Mouse (Mus musculus): Measurements from ENCODE around the gene Neurod1.
A peak's percentile ranks its signal among the peaks of the same experiment; 100 is the strongest.

The Neurod1 gene

DNA sequence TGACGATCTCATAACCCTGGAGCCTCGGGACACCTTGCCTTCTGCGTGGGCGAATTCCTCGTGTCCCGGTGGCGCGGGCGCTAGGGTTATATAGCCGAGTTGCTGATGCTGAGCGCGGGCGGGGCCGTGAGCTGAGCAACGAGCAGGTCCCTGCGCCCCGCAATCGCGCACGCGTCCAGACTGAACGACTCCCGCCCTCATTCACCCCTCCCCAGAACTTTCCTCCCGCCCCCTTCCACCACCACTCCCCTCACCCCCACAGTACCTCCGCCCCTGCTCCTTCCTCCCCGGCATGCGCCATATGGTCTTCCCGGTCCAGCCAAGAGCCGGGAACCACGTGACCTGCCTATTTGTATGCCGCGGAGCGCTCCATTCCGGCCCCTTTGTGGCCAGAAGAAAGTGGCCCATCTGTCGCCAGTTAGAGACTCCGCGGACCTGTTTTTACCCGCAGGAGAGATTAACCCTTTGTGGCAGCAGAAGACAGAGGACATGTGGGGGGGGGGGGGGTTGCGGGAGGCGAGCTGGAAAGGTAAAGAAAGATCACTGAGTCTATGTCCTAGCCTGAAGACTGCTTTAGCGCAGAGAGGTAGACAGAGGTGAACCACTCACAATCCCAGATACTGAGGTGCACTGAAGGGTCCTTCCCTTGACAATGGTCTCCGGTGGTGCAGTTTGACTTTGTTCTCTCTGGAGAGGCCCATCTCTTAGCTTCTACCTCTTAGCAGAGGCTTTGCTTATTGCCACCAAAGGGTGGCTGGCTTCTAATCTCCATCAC is at the start of gene Neurod1, which contains the start of gene Cerkl:
Gene Neurod1, minus strand, starts transcription at position 177 of the 775 bp plus-strand sequence.
Gene Cerkl, minus strand, starts transcription at position 211 of the 775 bp plus-strand sequence.
- DNase-seq = no peak

DNA sequence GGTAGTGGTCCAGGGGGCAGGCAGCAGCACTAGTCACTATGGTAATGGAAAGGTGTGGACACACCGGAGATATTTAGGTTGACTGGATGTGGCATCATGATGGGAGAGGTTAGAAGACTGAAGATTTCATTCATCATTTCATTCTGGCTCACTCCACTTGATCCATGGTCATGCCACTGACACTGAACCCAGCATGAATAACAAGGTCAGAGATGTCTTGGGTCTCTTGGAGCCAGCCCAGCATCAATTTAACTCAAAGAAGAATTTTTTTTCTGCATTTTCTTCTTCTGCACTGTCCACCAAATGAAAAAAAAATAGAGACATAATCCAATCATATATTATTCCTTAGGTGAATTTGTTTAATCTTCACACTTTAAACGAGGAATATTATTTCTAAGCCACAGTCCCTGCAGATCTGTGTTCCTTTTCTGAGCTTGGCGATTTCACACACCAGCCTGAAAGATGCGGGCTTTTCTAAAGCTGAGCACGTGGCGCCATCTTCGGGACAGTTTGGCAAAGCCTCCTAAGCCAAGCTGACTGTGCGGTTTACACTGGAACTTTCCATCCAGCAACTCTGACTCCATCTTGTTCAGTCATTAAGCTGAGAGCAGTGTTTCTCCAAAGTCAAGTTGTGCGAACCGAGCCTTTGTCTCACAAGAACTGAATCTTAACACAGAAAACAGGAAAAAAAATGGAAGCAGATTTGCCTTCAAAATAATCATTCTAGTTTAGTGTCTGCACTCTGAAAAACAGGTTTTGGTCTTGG is 42.6 kb upstream of the Neurod1 start:
- no peak for DNase-seq

DNA sequence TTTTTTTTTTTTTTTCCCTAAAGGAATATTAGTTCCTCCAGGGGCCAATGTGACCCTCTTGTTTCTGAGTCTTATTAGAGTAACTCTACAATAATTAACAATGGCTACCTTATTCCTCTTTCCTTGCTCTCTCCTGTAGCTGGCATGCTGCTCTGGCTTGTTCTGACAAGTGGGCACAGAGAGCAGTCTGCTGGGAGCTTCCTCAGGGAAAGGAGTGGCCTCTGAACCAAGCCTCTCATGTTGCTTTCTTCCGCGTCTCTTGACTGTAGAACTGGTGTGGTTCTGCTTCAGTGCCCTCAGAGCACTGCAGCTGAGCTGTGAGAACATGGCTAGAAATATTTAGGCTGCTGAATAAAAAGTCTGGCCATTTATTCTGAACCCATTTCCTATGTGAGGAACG is 28.6 kb upstream of the Neurod1 start:
- DNase-seq = no peak

DNA sequence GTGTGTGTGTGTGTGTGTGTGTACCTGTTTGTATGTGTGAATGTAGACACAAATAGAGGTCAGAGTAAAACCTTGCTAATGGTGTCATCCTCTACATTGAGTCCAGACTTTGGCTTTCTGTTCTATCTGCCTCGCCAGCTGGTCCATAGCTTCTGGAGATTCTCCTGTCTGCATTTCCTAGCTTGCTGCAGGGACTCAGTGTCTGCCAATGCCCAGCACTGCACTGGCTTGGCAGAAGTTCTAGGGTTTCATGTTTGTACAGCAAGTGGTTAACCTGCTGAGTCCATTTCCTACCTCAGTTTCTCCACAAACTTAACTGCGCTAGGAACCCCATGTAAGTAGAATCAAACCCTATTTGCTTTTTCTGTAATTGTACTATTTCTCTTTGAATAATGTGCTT is 26.0 kb upstream of the Neurod1 start:
- no peak for DNase-seq

DNA sequence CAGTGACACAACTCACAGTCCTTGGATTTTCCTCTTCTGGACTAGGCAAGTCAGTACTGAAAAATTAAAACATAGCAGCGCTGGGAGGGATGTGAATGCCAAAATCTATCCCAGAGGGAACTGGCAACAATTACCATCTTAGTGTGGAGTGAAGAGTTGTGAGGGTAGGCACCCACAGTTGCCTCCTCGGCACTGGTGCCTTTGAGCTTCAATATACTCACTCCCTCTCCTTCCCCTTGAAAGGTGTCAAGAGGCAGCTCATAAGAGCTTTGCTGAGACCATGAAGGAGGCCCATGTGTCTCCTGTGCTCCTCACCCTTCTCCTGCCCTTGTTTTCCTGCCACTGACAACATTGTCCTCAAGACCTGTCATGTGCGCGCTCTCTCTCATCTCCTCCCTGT is 5.9 kb upstream of the Neurod1 start:
- DNase-seq = no peak

DNA sequence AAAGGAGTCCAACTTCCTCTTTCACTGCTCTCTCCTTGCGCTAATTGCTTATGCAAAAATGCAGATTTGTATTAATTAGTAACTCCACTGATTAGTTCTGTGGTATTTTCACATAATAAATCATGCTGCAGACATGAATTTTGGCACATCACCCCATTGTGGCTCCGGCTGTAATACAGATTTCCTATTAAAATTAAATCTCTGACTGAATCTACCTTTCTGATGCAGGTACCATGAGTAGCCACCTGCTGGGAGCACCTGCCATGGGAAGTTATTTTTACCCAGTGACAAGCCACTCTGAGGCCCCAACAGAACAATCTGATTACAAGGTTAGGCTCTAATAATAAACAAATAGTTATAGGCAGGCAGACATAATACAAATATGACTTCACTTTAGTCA is 5.3 kb upstream of the Neurod1 start:
- no peak for DNase-seq

DNA sequence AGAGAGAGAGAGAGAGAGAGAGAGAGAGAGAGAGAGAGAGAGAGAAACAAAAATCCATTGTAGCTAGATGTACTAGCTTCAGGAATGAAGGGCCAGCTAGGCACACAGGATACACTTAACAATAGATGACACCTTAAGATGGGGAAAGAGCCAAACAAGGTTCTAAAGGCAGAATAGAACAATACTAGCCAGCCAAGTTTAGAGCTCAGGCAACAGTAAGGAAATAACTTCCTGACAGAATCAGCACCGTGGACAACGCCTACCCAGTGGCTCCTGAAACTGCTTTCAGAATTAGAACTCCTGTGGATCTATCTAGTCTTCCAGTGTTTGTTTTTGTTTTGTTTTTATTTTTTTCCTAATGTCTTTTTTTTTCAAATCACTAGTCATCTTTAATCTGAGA is 4.0 kb upstream of the Neurod1 start:
- DNase-seq = no peak

DNA sequence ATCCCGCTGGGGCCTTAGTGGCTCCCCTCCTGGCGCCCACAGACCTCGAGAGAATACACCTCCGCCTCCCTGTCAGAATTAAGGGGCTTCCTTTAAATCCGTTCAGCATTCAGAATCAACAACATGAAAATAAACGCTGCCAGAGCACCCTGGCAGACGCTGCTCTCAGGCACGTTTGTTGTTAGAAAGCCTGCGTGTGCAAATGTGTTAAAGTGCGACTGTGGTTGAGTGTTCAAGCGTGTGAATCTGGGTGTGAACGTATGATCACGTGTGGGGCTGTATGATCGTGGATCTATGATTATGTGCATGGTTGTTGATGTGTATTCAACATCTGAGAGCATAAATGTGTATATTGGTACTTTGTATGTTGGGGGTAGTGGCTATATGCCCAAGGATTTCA is 3.6 kb upstream of the Neurod1 start:
- DNase-seq = no peak

DNA sequence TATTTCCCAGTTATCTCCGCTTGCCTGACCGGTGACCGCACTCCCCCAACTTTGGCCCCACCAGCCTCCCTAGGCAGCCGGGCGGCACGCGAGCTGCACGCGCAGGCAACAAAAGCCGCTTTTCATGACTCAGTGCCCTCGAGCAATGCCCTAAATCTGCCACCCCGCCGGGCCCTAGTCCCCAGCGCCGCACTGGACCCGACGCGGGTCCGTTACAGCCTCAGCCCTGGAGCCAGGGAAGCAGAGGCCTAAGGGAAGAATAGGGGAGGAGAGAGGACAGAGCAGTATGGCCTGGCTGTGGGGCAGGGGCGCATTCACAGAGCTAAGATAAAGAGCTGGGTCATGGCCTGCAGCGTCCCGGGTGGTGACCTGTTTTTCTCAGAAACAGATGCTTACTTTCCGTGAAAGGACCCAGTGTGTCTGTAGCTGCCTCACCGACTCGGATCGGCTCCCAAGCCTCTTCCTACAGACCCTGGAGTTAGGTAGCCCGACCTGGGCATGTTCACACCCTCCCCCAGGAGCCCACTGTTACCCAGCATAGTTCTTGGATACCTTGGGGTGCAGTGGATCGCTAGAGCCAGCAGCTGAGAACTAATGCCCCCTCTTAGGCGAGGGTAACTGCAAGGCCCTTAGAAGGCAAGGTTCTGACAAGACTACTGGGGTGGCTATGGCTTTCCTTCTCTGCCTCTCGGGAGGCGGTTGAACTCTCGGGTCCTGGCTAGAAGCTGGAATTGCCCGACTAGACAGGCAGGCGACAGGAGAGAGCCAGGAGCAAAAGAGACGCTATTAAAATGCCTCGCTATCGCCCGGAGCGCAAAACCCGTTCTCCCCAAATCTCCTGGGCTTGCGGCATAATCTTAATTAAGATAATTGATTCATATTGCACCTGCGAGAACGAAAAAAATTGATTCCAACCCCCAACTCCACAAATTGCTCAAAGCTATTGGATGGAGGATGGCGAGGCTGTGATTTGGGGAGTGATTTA is 2.8 kb upstream of the Neurod1 start:
- DNase-seq = no peak

DNA sequence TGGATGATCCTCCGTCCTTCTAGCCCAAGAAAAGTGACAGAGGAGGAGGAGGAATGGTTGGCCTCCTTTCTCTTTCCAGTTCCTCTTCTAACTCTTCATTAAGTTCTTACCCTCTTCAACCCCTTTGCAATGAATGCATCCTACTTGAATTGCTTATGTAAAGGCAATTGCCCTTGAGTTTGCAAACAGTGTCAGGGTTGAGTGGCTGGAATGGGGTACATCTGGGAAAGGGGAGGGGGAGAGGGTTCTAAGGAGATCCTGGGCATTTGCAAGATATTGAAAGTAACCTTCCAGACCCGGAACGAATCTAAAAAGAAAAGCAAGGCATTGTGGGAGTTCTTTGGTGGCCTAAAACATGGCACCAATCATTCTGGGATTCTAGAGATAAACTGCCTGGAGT is 1.4 kb upstream of the Neurod1 start:
- no peak for DNase-seq

DNA sequence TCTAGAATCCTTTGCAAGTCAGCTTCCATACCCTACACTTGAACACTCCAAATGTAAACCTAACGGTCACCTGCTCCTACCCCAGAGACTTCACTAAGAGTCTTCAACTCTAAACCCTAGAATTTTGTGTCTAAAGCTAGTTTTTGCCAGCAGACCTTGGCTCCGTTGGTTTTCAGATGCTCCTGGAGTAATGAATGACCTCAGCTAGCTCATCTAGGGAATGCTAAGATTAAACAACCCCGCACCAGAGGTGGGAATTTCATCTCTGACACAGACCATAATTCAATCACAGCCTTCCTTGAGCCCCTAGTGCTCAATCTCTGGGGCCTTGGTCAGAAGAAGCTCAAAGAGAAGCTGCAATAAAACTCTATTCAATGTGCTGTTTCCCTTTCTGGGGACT is 883 bp upstream of the Neurod1 start:
- DNase-seq = no peak

DNA sequence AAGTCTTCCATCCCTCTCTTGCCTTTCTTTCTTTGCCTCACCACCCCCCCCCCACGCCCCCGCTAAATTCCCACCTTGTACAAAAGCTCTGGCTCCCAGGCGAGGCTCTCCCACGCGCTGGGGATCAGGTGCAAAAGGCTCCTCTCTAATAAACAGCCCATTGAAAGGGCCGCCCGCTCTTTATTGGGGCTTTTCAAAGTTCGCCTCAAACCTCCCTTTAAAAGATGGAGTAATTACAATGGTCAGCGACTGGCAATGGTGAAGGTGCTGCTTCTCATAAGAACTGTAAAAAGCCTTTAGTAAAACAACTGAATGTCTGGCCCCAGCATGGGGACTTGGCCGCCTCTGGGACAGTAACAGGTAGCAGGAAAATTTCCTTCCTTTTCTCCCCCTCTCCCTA is 905 bp downstream of the Neurod1 start:
- DNase-seq = no peak

DNA sequence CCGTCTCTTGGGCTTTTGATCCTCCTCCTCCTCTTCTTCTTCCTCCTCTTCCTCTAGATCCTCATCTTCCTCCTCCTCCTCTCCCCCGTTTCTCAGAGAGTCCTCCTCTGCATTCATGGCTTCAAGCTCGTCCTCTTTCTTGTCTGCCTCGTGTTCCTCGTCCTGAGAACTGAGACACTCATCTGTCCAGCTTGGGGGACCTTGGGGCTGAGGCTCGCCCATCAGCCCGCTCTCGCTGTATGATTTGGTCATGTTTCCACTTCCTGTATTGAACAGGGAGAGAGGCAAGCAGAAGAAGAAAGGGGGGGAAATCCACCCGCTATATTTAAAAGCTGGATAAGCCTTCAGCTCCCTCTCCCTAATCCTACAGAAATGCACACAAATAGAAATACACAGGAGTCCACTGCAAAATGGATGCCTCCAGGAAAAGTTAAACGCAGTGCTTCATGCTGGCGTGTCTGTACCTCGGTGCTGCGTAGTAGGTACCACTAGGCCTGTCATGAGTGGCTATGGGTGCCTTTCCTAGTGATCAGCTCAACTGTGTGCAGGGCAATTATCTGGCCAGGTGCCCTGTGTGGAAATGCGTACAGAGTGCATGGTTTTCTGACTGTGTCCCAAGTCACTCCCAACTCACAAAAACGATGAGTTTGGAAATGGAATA is 1.6 kb downstream of the Neurod1 start:
- no peak for DNase-seq

DNA sequence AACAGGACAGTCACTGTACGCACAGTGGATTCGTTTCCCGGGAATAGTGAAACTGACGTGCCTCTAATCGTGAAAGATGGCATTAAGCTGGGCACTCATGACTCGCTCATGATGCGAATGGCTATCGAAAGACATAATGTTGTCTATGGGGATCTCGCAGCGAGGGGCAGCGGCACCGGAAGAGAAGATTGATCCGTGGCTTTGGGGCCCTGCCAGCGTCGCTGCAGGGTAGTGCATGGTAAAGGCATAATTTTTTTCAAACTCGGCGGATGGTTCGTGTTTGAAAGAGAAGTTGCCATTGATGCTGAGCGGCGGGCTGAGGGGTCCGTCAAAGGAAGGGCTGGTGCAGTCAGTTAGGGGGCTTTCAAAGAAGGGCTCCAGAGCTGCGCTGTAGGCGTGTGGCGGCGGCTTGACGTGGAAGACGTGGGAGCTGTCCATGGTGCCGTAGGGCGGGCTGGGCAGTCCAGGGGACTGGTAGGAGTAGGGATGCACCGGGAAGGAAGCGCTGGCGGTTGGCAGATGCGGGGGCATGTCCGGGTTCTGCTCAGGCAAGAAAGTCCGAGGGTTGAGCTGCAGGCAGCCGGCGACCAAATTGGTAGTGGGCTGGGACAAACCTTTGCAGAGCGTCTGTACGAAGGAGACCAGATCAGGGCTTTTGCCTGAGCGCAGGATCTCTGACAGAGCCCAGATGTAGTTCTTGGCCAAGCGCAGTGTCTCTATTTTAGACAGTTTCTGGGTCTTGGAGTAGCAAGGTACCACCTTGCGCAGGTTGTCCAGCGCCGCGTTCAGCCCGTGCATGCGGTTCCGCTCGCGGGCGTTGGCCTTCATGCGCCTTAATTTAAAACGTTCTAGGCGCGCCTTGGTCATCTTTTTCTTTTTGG is 2.4 kb downstream of the Neurod1 start:
- DNase-seq = peak in 1 of 2 experiments; percentile 3

DNA sequence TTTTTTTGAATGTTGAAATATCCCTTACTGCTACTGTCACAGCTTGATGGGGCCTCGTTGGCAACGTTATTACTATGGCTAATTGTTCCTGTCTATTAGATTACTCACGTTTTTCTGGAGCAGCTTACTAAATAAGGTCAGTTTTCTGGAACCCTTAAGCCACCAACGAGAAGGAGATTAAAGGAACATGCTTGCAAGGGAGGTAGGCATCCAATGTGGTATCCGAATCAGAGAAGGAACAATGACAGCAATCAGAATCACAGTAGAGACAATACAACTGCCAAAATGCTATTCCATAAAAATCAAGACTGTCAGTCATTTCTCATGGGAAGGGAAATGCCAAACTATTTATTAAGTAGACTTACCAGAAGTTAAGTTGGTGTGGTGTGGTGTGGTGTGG is 5.1 kb downstream of the Neurod1 start:
- no peak for DNase-seq

DNA sequence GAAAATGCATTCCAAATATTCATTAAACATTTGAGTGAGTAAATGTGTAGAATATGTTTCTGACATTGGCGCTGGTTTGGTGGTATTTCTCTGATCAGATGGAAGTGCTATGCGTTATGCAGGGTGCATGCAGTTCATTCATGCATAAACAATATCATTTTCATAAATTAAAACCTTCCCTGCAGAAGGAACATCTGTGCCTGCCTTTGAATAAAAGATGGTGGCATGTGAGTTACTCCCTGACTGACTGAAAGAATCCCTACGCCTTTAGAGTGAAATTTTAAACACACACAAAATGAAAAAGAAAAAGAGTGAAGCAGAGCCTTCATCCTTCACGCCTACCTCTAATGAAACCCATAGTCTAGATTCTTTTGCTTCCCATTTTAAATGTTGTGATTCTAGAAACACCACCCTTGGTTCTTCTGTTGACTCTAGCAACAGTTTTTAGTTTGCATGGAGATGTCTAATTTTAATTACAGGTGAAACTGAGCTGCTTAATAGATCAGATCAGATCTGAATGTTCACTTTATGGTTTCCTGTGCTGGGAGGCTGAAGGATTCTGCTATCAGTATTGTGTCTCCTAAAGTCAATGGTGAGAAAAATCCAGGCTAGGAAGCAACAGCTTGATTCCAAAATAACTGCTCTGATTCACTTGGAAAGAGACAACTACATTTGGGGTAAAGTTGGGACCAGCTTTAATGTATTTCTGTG is 5.7 kb downstream of the Neurod1 start:
- no peak for DNase-seq

DNA sequence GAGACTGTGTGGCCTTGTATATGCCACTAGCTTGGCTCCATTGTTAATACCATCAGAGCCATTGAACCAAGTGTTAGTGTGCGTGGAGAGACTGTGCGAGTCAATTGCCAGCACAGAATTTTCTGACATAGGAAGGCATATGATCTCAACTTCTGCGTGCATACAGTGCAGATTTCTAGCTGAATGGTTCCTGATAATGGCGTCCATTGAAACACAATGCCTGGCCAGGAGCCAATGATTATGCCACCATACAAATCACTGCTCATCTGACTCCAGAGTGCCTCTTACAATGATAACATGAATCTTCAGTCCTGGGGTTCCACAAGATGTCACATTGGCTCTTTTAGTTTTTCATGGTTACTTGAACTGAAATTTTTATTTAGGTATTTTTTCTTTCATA is 7.2 kb downstream of the Neurod1 start:
- no peak for DNase-seq

DNA sequence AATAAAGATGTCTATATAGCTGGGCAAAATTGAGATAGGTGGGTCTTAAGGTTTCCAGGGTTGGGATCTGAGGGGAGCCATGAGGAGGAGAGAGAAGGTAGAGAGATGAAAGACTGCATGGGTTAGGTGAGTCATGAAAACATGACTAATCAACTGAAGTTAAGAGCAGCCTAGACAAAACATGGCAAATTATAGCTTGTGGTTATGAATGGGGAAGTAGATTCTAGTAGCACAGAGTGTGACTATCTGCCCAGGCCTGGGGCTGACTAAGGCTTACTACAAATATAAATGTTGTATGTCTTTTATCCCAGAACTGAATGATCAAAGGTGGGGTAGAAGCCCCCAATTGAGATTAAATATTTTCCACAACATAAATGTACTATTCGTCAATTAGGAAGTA is 9.4 kb downstream of the Neurod1 start:
- DNase-seq = no peak

DNA sequence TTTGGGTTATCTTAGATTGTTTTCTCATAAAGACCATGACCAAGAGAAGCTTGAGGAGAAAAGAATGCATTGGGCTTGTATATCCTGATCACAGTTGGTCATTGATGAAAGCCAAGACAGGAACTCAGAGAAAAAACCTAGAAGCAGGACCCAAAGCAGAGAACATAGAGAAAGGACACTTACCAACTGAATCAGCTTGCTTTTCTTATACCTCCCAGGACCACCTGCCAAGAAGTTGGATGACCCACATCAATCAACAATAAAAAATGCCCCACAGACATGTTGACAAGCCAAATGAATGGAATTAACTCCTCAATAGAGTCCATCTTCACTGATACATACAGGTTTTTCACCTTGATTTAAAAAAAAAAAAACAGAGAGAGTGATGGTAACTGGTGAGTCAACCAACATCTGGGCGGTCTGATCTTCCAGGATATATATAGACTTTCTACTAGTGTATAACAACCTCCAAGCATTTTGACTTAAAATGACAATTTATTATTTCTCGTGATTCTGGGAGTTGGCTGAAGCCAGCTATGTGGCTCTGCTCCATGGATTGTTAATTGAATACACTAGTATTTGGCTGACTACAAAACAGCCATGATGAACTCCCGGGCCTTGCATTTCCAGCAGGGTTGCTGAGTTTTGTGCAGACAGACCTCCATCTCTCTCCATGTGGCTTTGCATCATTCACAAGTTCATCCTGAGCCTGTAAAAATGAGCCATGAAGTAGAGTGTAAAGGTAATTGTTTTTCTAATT is 12.5 kb downstream of the Neurod1 start:
- DNase-seq = no peak

DNA sequence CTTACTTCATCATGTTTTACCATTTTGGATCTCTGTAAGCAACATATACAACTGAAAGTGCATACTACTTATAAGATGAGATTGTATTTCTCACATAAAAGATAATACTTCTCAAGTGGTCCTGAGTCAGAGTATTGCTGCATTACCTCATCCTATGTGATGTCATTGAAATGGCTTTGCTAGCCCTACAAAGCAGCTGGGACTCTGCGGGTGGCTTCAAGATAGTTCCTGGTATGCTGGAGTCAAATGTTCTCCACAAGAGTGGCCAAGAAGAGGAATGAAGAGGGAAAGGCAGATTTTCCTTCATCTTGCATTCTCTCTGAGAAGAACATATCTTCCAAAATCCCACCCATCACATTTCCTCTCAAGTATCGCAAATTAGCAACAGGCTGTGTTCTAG is 13.2 kb downstream of the Neurod1 start:
- DNase-seq = no peak

Measured in thymus, adult 18-20 months (tissue).